Mouse (Mus musculus) limb, embryonic 11.5 days (tissue): ENCODE measurements around the gene Selenos. TPM values are rescaled to one million over a fixed set of nuclear protein-coding genes. Genes with fewer than 3 reads are reported as not detected.

Experiments used
- ATAC-seq: fragments of 200-750 bp; cut with Nextera tagmentation; 2 replicates; pipeline ENCODE4 v1.8.0; 2017; ENCODE audit warnings: low read depth; ENCODE audit not compliant: insufficient number of reproducible peaks, low FRiP score, low TSS enrichment
- DNase-seq: peaks from one replicate; pipeline ENCODE4 v3.0.0-alpha.2; 2015; ENCODE audit warnings: low spot score
- H3K27ac ChIP-seq: fragments of 300-500 bp; sonication (generic); replicated peaks from 2 replicates; pipeline ENCODE4 v1.5.1; 2014; ENCODE audit warnings: low read depth, mild to moderate bottlenecking, low read length
- H3K27me3 ChIP-seq: fragments of 300-500 bp; sonication (generic); 2 replicates; pipeline ENCODE4 v1.6.1; 2014; ENCODE audit warnings: mild to moderate bottlenecking, low read length, mixed read lengths; ENCODE audit not compliant: control insufficient read depth, insufficient read depth
- H3K36me3 ChIP-seq: fragments of 300-500 bp; sonication (generic); 2 replicates; pipeline ENCODE4 v1.6.1; 2014; ENCODE audit warnings: mild to moderate bottlenecking, low read length, moderate library complexity, mixed read lengths; ENCODE audit not compliant: control insufficient read depth, insufficient read depth
- H3K4me1 ChIP-seq: fragments of 300-500 bp; sonication (generic); 2 replicates; pipeline ENCODE4 v1.6.1; 2014; ENCODE audit warnings: low read length, mixed read lengths; ENCODE audit not compliant: control insufficient read depth, insufficient read depth
- H3K4me2 ChIP-seq: fragments of 300-500 bp; sonication (generic); 2 replicates; pipeline ENCODE4 v1.6.1; 2014; ENCODE audit warnings: low read depth, mild to moderate bottlenecking, moderate library complexity; ENCODE audit not compliant: severe bottlenecking
- H3K4me3 ChIP-seq: fragments of 300-500 bp; sonication (generic); 2 replicates; pipeline ENCODE4 v1.5.1; 2014; ENCODE audit warnings: low read depth, low read length
- H3K9ac ChIP-seq: fragments of 300-500 bp; sonication (generic); 2 replicates; pipeline ENCODE4 v1.6.1; 2014; ENCODE audit warnings: mild to moderate bottlenecking, low read length
- H3K9me3 ChIP-seq: fragments of 300-500 bp; sonication (generic); 2 replicates; pipeline ENCODE4 v1.6.1; 2016; ENCODE audit warnings: low read length; ENCODE audit not compliant: control insufficient read depth
- WGBS: fragments of 180-500 bp; shearing (Covaris S2); extraction: QIAGEN DNeasy Blood & Tissue Kit; methylation state at CpG from one replicate; pipeline ENCODE4 v1.1.7; 2014; 5-methylcytosine and 5-hydroxymethylcytosine counted together
- polyA plus RNA-seq: library from polyadenylated mRNA; unstranded; fragments of >200 nt; fragmentation: Nextera tagmentation; extraction: Ambion mirVana; gene quantifications from 2 replicates; pipeline ENCODE4 v1.2.1, GENCODE M21; 2014

Gene Selenos
- polyA plus RNA-seq, 1 experiment from 2014 or later, result 87.7 TPM

DNA sequence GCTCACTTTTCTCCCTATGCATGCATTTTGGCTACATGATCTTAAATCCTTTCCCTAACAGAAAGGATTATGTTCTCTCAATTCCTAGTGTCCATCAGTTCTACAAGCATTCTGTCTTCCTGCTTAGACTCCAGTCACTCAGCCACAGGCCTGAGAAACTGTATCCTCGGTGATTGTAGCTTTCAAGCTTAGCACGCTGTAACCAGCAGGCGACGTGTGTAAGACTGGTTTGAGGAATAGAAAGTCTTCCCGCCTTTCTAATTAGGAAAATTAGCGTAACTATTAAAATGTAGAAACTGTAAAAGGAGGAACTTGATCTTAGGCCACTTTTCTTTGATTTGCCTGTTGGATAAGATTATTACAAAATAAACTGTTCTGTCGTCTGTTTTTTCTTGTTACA is 39.3 kb downstream of the Selenos start:
- 85% methylated on average over 7 of the region's 7 CpGs for WGBS
- H3K27me3 ChIP-seq, result no peaks in the 10 kb centered on the region
- no peak overlapping the region for H3K4me2 ChIP-seq
- no peaks in the 10 kb centered on the region for H3K36me3 ChIP-seq
- ATAC-seq, result no peak
- H3K27ac ChIP-seq, result no peak overlapping the region
- peaks cover 3% of the 10 kb centered on the region for H3K4me1 ChIP-seq
- no peak overlapping the region for H3K4me3 ChIP-seq
- no peak for DNase-seq
- H3K9me3 ChIP-seq, result no peaks in the 10 kb centered on the region
- H3K9ac ChIP-seq, result no peak overlapping the region

DNA sequence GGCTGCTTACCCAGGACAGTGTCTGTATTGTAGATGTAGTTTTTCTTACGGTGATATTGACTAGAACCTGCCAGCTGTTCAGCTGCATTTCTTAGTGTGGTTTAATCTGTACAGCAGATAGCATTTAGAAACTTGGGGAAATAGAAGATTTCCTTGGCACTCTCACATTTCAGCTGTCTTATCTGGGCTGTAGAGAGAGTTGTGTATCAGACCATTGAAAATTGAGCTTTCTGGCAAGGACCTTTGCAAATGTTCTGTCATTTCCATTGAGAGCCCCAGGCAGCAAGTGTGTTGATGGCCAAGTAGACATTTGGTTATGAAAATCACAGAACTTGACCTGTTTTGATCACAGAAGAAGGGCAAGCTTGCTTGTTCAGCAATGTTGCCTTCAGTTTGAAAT is 40.7 kb downstream of the Selenos start:
- Histone ChIP-seq H3K36me3 (peaks cover under 1% of the 10 kb centered on the region; the same call in 1 of the 2 replicates), H3K4me1 (peaks cover 3% of the 10 kb centered on the region), H3K9ac (no peak overlapping the region), H3K9me3 (no peaks in the 10 kb centered on the region), H3K27ac (no peak overlapping the region), H3K4me2 (no peak overlapping the region), H3K27me3 (no peaks in the 10 kb centered on the region), H3K4me3 (no peak overlapping the region)
- DNase-seq (no peak), ATAC-seq (no peak)
- 83% methylated on average over 1 of the region's 1 CpGs for WGBS

GRCm38 (mm10) chr7:66120702-66121396 is 41.4 kb downstream of the Selenos start:
- no peaks in the 10 kb centered on the region for H3K27me3 ChIP-seq
- H3K27ac ChIP-seq, result no peak overlapping the region
- H3K9ac ChIP-seq, result no peak overlapping the region
- H3K4me3 ChIP-seq, result no peak overlapping the region
- WGBS, result 65% methylated on average over 7 of the region's 7 CpGs
- no peak overlapping the region for H3K4me2 ChIP-seq
- DNase-seq (no peak), ATAC-seq (no peak)
- no peaks in the 10 kb centered on the region for H3K9me3 ChIP-seq
- peaks cover 3% of the 10 kb centered on the region for H3K4me1 ChIP-seq
- H3K36me3 ChIP-seq, result peaks cover 4% of the 10 kb centered on the region

- WGBS, result 90% methylated on average over 11 of the region's 11 CpGs
- DNase-seq, result no peak
- H3K36me3 ChIP-seq, result peaks cover 5% of the 10 kb centered on the region
- H3K4me1 ChIP-seq, result peaks cover 3% of the 10 kb centered on the region
- H3K9me3 ChIP-seq, result no peaks in the 10 kb centered on the region
- ATAC-seq, result no peak
- H3K4me3 ChIP-seq, result no peak overlapping the region
- H3K4me2 ChIP-seq, result no peak overlapping the region
- no peak overlapping the region for H3K27ac ChIP-seq
- H3K9ac ChIP-seq, result no peak overlapping the region
- H3K27me3 ChIP-seq, result no peaks in the 10 kb centered on the region
These were observed 45.1 kb downstream of the Selenos start for GRCm38 (mm10) chr7:66124551-66124968.

DNA sequence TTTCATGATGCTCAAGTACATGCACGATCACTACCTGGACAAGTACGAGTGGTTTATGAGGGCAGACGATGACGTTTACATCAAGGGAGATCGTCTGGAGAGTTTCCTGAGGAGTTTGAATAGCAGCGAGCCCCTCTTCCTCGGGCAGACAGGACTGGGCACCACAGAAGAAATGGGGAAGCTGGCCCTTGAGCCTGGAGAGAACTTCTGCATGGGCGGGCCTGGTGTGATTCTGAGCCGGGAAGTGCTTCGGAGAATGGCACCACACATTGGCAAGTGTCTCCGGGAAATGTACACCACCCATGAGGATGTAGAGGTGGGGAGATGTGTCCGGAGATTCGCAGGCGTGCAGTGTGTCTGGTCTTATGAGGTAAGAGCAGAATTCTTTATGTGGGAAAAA is 45.9 kb downstream of the Selenos start:
- H3K4me1 ChIP-seq, result peaks cover 3% of the 10 kb centered on the region
- H3K27ac ChIP-seq, result no peak overlapping the region
- DNase-seq, result no peak
- WGBS, result 90% methylated on average over 14 of the region's 14 CpGs
- H3K27me3 ChIP-seq, result no peaks in the 10 kb centered on the region
- no peak overlapping the region for H3K4me2 ChIP-seq
- H3K9me3 ChIP-seq, result no peaks in the 10 kb centered on the region
- H3K4me3 ChIP-seq, result no peak overlapping the region
- no peak overlapping the region for H3K9ac ChIP-seq
- peaks cover 5% of the 10 kb centered on the region for H3K36me3 ChIP-seq
- no peak for ATAC-seq

DNA sequence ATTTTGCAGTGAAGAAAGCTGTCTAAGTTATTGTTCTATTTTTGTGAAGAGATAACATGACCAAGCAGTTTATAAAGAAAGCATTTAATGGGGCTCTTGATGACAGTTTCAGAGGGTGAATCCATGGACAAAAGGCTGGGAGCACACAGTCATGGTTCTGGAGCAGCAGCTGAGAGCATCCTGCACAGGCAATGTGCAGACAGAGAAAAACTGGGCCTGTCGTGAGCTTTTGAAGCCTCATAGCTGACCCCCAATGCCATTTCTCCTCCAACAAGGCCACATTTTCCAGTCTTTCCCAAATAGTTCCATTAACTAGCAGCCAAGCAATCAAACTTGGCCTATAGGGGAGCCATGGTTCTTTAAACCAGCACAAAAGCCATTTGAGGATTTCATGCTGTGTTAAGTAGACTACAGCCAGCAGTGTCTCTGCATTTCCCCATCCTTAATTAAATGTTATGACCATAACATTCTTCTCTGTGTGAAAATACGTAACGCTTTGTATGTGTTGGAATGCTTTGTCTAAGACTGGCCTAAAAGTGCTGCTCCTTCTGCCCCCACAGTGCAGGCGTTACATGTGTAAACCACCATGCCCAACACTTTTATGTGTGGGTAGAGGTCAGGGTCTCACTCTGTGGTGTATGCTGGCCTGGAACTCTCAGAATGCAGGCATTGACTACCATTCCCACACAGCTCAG is 48.6 kb downstream of the Selenos start:
- Histone ChIP-seq H3K4me1 (no peaks in the 10 kb centered on the region), H3K4me2 (no peak overlapping the region), H3K4me3 (no peak overlapping the region), H3K36me3 (peaks cover 5% of the 10 kb centered on the region), H3K27me3 (no peaks in the 10 kb centered on the region), H3K27ac (no peak overlapping the region), H3K9me3 (no peaks in the 10 kb centered on the region), H3K9ac (no peak overlapping the region)
- 75% methylated on average over 4 of the region's 4 CpGs for WGBS
- ATAC-seq, result no peak
- DNase-seq, result no peak

GRCm38 (mm10) chr7:66128857-66129256 is 49.4 kb downstream of the Selenos start:
- Histone ChIP-seq H3K4me1 (no peaks in the 10 kb centered on the region), H3K27me3 (no peaks in the 10 kb centered on the region), H3K9me3 (no peaks in the 10 kb centered on the region), H3K9ac (no peak overlapping the region), H3K4me3 (no peak overlapping the region), H3K27ac (no peak overlapping the region), H3K4me2 (no peak overlapping the region), H3K36me3 (peaks cover 5% of the 10 kb centered on the region)
- no peak for ATAC-seq
- no peak for DNase-seq
- 59% methylated on average over 3 of the region's 3 CpGs for WGBS

- Histone ChIP-seq H3K4me3 (no peak overlapping the region), H3K4me1 (peaks cover 3% of the 10 kb centered on the region; the same call in 1 of the 2 replicates), H3K4me2 (no peak overlapping the region), H3K36me3 (peaks cover 3% of the 10 kb centered on the region), H3K27ac (no peak overlapping the region), H3K9ac (no peak overlapping the region), H3K9me3 (no peaks in the 10 kb centered on the region), H3K27me3 (no peaks in the 10 kb centered on the region)
- ATAC-seq, result no peak
- 100% methylated on average over 2 of the region's 2 CpGs for WGBS
- no peak for DNase-seq
These were observed 50.8 kb downstream of the Selenos start for GRCm38 (mm10) chr7:66130296-66130695.
